Mouse (Mus musculus) activated CD4-positive, CD25-positive, alpha-beta regulatory T cell, adult 4 months (primary cell): ENCODE data around the gene Sobp. TPM values are rescaled to one million over a fixed set of nuclear protein-coding genes. Genes with fewer than 3 reads are reported as not detected.

ENCODE experiments used
- ATAC-seq: one replicate; pipeline ENCODE4 v1.8.0; 2017
- polyA plus RNA-seq, 2 experiments: library from polyadenylated mRNA; unstranded; fragments of 100-300 nt; shearing (Covaris generic); gene quantifications; one replicate each; pipeline ENCODE4 v1.2.1; 2017

The Sobp gene
- polyA plus RNA-seq, 2 experiments from 2014 or later: not detected

- ATAC-seq: no peak
These were observed 90.8 kb downstream of the Sobp start for GRCm38 (mm10) chr10:43083288-43084086.

- no peak for ATAC-seq
These were observed 93.0 kb downstream of the Sobp start for GRCm38 (mm10) chr10:43081316-43081715.

- ATAC-seq: no peak
These were observed 98.7 kb downstream of the Sobp start for GRCm38 (mm10) chr10:43075535-43076152.

GRCm38 (mm10) chr10:43073281-43073680 lies 101.0 kb downstream of the Sobp start:
- ATAC-seq: no peak

GRCm38 (mm10) chr10:43070893-43071292 lies 103.4 kb downstream of the Sobp start:
- ATAC-seq: no peak

GRCm38 (mm10) chr10:43065331-43065730 lies 109.0 kb downstream of the Sobp start:
- ATAC-seq: no peak

- no peak for ATAC-seq
These were observed 112.7 kb downstream of the Sobp start for GRCm38 (mm10) chr10:43061519-43062105.

- no peak for ATAC-seq
These were observed 118.9 kb downstream of the Sobp start for GRCm38 (mm10) chr10:43055405-43055804.

- no peak for ATAC-seq
These were observed 119.6 kb downstream of the Sobp start for GRCm38 (mm10) chr10:43054776-43055175.

GRCm38 (mm10) chr10:43053861-43054560 lies 120.3 kb downstream of the Sobp start:
- ATAC-seq: no peak

GRCm38 (mm10) chr10:43052462-43052861 lies 121.9 kb downstream of the Sobp start:
- ATAC-seq: no peak

GRCm38 (mm10) chr10:43047804-43048348 lies 126.5 kb downstream of the Sobp start:
- no peak for ATAC-seq

GRCm38 (mm10) chr10:43043351-43044209 lies 130.8 kb downstream of the Sobp start:
- ATAC-seq: no peak

GRCm38 (mm10) chr10:43042591-43043327 lies 131.6 kb downstream of the Sobp start:
- no peak for ATAC-seq

GRCm38 (mm10) chr10:43041794-43042193 lies 132.5 kb downstream of the Sobp start:
- ATAC-seq: no peak

GRCm38 (mm10) chr10:43037455-43037793 lies 136.9 kb downstream of the Sobp start:
- no peak for ATAC-seq

- no peak for ATAC-seq
These were observed 137.5 kb downstream of the Sobp start for GRCm38 (mm10) chr10:43036646-43037454.

GRCm38 (mm10) chr10:43035579-43035978 lies 138.8 kb downstream of the Sobp start:
- no peak for ATAC-seq

- ATAC-seq: no peak
These were observed 139.5 kb downstream of the Sobp start for GRCm38 (mm10) chr10:43034811-43035210.
